Mouse (Mus musculus) liver, embryonic 14.5 days (tissue): ENCODE data around the gene Traf2.

Experiments
- CTCF ChIP-seq: IDR thresholded peaks from 2 replicates; pipeline ENCODE4 v1.5.1; 2016; ENCODE audit warnings: antibody characterized with exemption, low read depth, control low read depth
- EP300 ChIP-seq: IDR thresholded peaks from 2 replicates; pipeline ENCODE4 v1.6.1; 2016; ENCODE audit warnings: antibody characterized with exemption, low read depth

DNA sequence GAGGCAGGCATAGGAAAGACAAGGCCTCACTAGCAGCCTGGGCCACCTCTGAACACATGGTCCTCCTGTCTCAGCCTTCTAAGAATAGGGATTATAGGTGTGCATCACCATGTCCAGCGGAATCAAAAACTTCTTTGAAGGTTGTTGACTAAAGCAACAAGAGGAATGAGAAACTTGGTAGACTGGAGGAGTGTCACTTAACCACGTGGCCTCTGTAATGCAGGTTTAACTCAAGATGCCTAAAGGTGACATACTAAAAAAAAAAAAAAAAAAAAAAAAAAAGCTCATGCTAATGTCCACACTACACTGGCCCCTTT, 11.9 kb downstream of the Traf2 start:
- no peak for TF ChIP-seq CTCF
- TF ChIP-seq EP300: no peak
